Comparison of ENCODE assay signal across 19 mouse cellular contexts in genomic region chr6:53549409-53549808, GRCm38 (mm10).
DNase-seq lines count a peak whose midpoint lies in the region; ATAC-seq and TF ChIP-seq lines count a peak whose summit lies in the region.
"Had no signal": no experiment of that assay in that cellular context is flagged by ENCODE, and none has a peak within 500 bp of the region (broad histone marks: within the 10 kb centered on the region; RNA-seq: fewer than 3 reads in every experiment).

No protein-coding gene starts in this region.

- H3K4me2 ChIP-seq in heart, embryonic 16.5 days (ENCODE audit: low read depth, low read length) = no peak overlapping the region
- H3K4me2 ChIP-seq in heart, embryonic 11.5 days = no peak overlapping the region
- H3K4me2 ChIP-seq in lung, embryonic 16.5 days (ENCODE audit: low read depth, low read length) = no peak overlapping the region
- H3K4me2 ChIP-seq in embryonic facial prominence, embryonic 14.5 days (ENCODE audit: low read depth, low read length) = no peak overlapping the region
- no peak overlapping the region for H3K4me2 ChIP-seq in limb, embryonic 14.5 days (replicated peaks; ENCODE audit: low read depth, low read length, severe bottlenecking)
- no peak overlapping the region for H3K4me2 ChIP-seq in forebrain, embryonic 16.5 days (ENCODE audit: low read length)
- H3K4me2 ChIP-seq: forebrain, embryonic 13.5 days; heart, embryonic 15.5 days; hindbrain, embryonic 15.5 days had no signal

- no peak for ATAC-seq in heart, embryonic 16.5 days (replicated peaks; ENCODE audit: extremely low read depth, insufficient read depth, low FRiP score)
- no peak for ATAC-seq in heart, embryonic 11.5 days (replicated peaks; ENCODE audit: insufficient number of reproducible peaks, low FRiP score, low TSS enrichment)
- ATAC-seq in lung, embryonic 16.5 days (ENCODE audit: low read depth) = no peak
- ATAC-seq in embryonic facial prominence, embryonic 14.5 days (ENCODE audit: low read depth) = no peak
- ATAC-seq in limb, embryonic 14.5 days (ENCODE audit: low FRiP score, low read depth) = no peak
- ATAC-seq in forebrain, embryonic 16.5 days = no peak
- ATAC-seq: activated CD4-positive, CD25-positive, alpha-beta regulatory T cell, adult 4 months; forebrain, embryonic 13.5 days had no signal

- H3K36me3 ChIP-seq in heart, embryonic 16.5 days (ENCODE audit: control insufficient read depth, insufficient read depth) = no peaks in the 10 kb centered on the region
- H3K36me3 ChIP-seq in heart, embryonic 11.5 days (ENCODE audit: control insufficient read depth, insufficient read depth, low read length) = no peaks in the 10 kb centered on the region
- no peaks in the 10 kb centered on the region for H3K36me3 ChIP-seq in lung, embryonic 16.5 days (ENCODE audit: control insufficient read depth, insufficient read depth, low read length)
- no peaks in the 10 kb centered on the region for H3K36me3 ChIP-seq in embryonic facial prominence, embryonic 14.5 days (ENCODE audit: control insufficient read depth, insufficient read depth, low read length)
- H3K36me3 ChIP-seq in limb, embryonic 14.5 days (ENCODE audit: control insufficient read depth, insufficient read depth, low read length) = no peaks in the 10 kb centered on the region
- H3K36me3 ChIP-seq in forebrain, embryonic 16.5 days (ENCODE audit: control insufficient read depth, insufficient read depth) = no peaks in the 10 kb centered on the region
- H3K36me3 ChIP-seq: heart, embryonic 15.5 days; hindbrain, embryonic 15.5 days had no signal

- H3K27ac ChIP-seq in heart, embryonic 16.5 days (ENCODE audit: low read length) = no peak overlapping the region
- H3K27ac ChIP-seq in heart, embryonic 11.5 days (ENCODE audit: low read depth, low read length) = no peak overlapping the region
- peak overlapping the region; percentile 54; the same call in 1 of the 2 replicates for H3K27ac ChIP-seq in lung, embryonic 16.5 days (ENCODE audit: low read length)
- H3K27ac ChIP-seq in embryonic facial prominence, embryonic 14.5 days (replicated peaks; ENCODE audit: low read depth, low read length) = no peak overlapping the region
- 0 out of 2 replicates have a peak overlapping the region, but pooled peaks have one; percentile 11 for H3K27ac ChIP-seq in limb, embryonic 14.5 days (replicated peaks; ENCODE audit: low read depth, low read length)
- no peak overlapping the region for H3K27ac ChIP-seq in forebrain, embryonic 16.5 days (ENCODE audit: low read length)
- H3K27ac ChIP-seq: forebrain, embryonic 13.5 days; gastrocnemius, adult 2 months; heart, embryonic 15.5 days; hindbrain, embryonic 15.5 days had no signal

- 55% methylated on average over 6 of the region's 6 CpGs for WGBS in heart, embryonic 16.5 days
- 65% methylated on average over 6 of the region's 6 CpGs for WGBS in heart, embryonic 11.5 days (ENCODE audit: insufficient replicate concordance)
- WGBS in lung, embryonic 16.5 days = 39% methylated on average over 6 of the region's 6 CpGs
- 48% methylated on average over 6 of the region's 6 CpGs for WGBS in embryonic facial prominence, embryonic 14.5 days
- 18% methylated on average over 6 of the region's 6 CpGs for WGBS in limb, embryonic 14.5 days
- WGBS in forebrain, embryonic 16.5 days = 35% methylated on average over 6 of the region's 6 CpGs

- H3K27me3 ChIP-seq in heart, embryonic 16.5 days (ENCODE audit: control insufficient read depth, insufficient read depth, low read length) = no peaks in the 10 kb centered on the region
- H3K27me3 ChIP-seq in heart, embryonic 11.5 days (ENCODE audit: control insufficient read depth, insufficient read depth, low read length) = no peaks in the 10 kb centered on the region
- no peaks in the 10 kb centered on the region for H3K27me3 ChIP-seq in lung, embryonic 16.5 days (ENCODE audit: control insufficient read depth, insufficient read depth, low read depth, low read length)
- H3K27me3 ChIP-seq in embryonic facial prominence, embryonic 14.5 days (replicated peaks; ENCODE audit: control insufficient read depth, insufficient read depth, low read length) = no peaks in the 10 kb centered on the region
- no peaks in the 10 kb centered on the region for H3K27me3 ChIP-seq in limb, embryonic 14.5 days (ENCODE audit: control insufficient read depth, insufficient read depth, low read length)
- no peaks in the 10 kb centered on the region for H3K27me3 ChIP-seq in forebrain, embryonic 16.5 days (replicated peaks; ENCODE audit: control insufficient read depth, insufficient read depth, low read length)
- H3K27me3 ChIP-seq: forebrain, embryonic 13.5 days; heart, embryonic 15.5 days; hindbrain, embryonic 15.5 days had no signal

- no peak for DNase-seq in lung, postnatal 36 days
- peak; percentile 18 for DNase-seq in embryonic facial prominence, embryonic 14.5 days (ENCODE audit: low spot score)
- DNase-seq in limb, embryonic 14.5 days (ENCODE audit: low spot score) = no peak
- DNase-seq in adipocyte (ENCODE audit: low spot score) = no peak
- DNase-seq: adrenal gland, adult 2 months; adrenal gland, postnatal 25 days; cerebellum, adult 18-20 months; cerebellum, adult 9-11 months; cerebellum, postnatal 36 days; gastrocnemius, adult 2 months; gastrocnemius, postnatal 25 days had no signal

- peaks cover 16% of the 10 kb centered on the region for H3K4me1 ChIP-seq in heart, embryonic 16.5 days (ENCODE audit: control insufficient read depth, insufficient read depth, low read length)
- H3K4me1 ChIP-seq in heart, embryonic 11.5 days (ENCODE audit: control insufficient read depth, insufficient read depth, low read length) = peaks cover 11% of the 10 kb centered on the region
- peaks cover 15% of the 10 kb centered on the region for H3K4me1 ChIP-seq in lung, embryonic 16.5 days (replicated peaks; ENCODE audit: control insufficient read depth, insufficient read depth, low read length)
- H3K4me1 ChIP-seq in embryonic facial prominence, embryonic 14.5 days (ENCODE audit: control insufficient read depth, insufficient read depth, low read length) = peaks cover 17% of the 10 kb centered on the region; the same call in 1 of the 2 replicates
- peaks cover 69% of the 10 kb centered on the region for H3K4me1 ChIP-seq in limb, embryonic 14.5 days (ENCODE audit: control insufficient read depth, insufficient read depth, low read length)
- H3K4me1 ChIP-seq in forebrain, embryonic 16.5 days (replicated peaks; ENCODE audit: control insufficient read depth, insufficient read depth, low read length) = peaks cover 23% of the 10 kb centered on the region

- no peaks in the 10 kb centered on the region for H3K9me3 ChIP-seq in heart, embryonic 16.5 days (replicated peaks; ENCODE audit: control insufficient read depth, low read length)
- H3K9me3 ChIP-seq in heart, embryonic 11.5 days (replicated peaks; ENCODE audit: control insufficient read depth, low read length) = no peaks in the 10 kb centered on the region
- H3K9me3 ChIP-seq in lung, embryonic 16.5 days (ENCODE audit: control insufficient read depth, low read length) = no peaks in the 10 kb centered on the region
- H3K9me3 ChIP-seq in embryonic facial prominence, embryonic 14.5 days (ENCODE audit: control insufficient read depth, low read length) = no peaks in the 10 kb centered on the region
- no peaks in the 10 kb centered on the region for H3K9me3 ChIP-seq in limb, embryonic 14.5 days (ENCODE audit: control insufficient read depth, low read length)
- no peaks in the 10 kb centered on the region for H3K9me3 ChIP-seq in forebrain, embryonic 16.5 days (ENCODE audit: control insufficient read depth, low read length)
- H3K9me3 ChIP-seq: forebrain, embryonic 13.5 days; heart, embryonic 15.5 days had no signal

- 0 out of 2 replicates have a peak overlapping the region, but pooled peaks have one; percentile 16 for H3K9ac ChIP-seq in heart, embryonic 16.5 days (ENCODE audit: low read length)
- no peak overlapping the region for H3K9ac ChIP-seq in heart, embryonic 11.5 days (ENCODE audit: low read depth, low read length)
- H3K9ac ChIP-seq in lung, embryonic 16.5 days (ENCODE audit: low read length) = no peak overlapping the region
- no peak overlapping the region for H3K9ac ChIP-seq in embryonic facial prominence, embryonic 14.5 days (ENCODE audit: low read depth, low read length)
- H3K9ac ChIP-seq in limb, embryonic 14.5 days (ENCODE audit: low read depth, low read length, severe bottlenecking) = no peak overlapping the region
- H3K9ac ChIP-seq in forebrain, embryonic 16.5 days (replicated peaks; ENCODE audit: low read depth, low read length) = no peak overlapping the region
- H3K9ac ChIP-seq: forebrain, embryonic 13.5 days; heart, embryonic 15.5 days; hindbrain, embryonic 15.5 days had no signal

- no peak overlapping the region for H3K4me3 ChIP-seq in heart, embryonic 16.5 days (ENCODE audit: low read length)
- no peak overlapping the region for H3K4me3 ChIP-seq in heart, embryonic 11.5 days (ENCODE audit: low read depth, low read length)
- no peak overlapping the region for H3K4me3 ChIP-seq in lung, embryonic 16.5 days (ENCODE audit: low read length)
- H3K4me3 ChIP-seq in embryonic facial prominence, embryonic 14.5 days (ENCODE audit: low read depth, low read length) = no peak overlapping the region
- H3K4me3 ChIP-seq in limb, embryonic 14.5 days (replicated peaks; ENCODE audit: low read length) = no peak overlapping the region
- no peak overlapping the region for H3K4me3 ChIP-seq in forebrain, embryonic 16.5 days (replicated peaks; ENCODE audit: low read length)
- H3K4me3 ChIP-seq: forebrain, embryonic 13.5 days; gastrocnemius, adult 2 months; heart, embryonic 15.5 days; hindbrain, embryonic 15.5 days had no signal

- no peak for TF ChIP-seq POLR2A in limb, embryonic 14.5 days (IDR thresholded peaks at IDR 0.05; ENCODE audit: borderline replicate concordance, extremely low read depth, insufficient read depth, insufficient read length)

Comparison
In these comparisons a context has a peak if more than half of its experiments do, and no peak if none do; other contexts are left out.
1. H3K27ac ChIP-seq: peak in lung, embryonic 16.5 days (single experiment) and limb, embryonic 14.5 days (single experiment); none in heart, embryonic 16.5 days (single experiment), heart, embryonic 11.5 days (single experiment), embryonic facial prominence, embryonic 14.5 days (single experiment) and forebrain, embryonic 16.5 days (single experiment).